9 mouse cellular contexts compared by ENCODE assay signal in the genomic region with DNA sequence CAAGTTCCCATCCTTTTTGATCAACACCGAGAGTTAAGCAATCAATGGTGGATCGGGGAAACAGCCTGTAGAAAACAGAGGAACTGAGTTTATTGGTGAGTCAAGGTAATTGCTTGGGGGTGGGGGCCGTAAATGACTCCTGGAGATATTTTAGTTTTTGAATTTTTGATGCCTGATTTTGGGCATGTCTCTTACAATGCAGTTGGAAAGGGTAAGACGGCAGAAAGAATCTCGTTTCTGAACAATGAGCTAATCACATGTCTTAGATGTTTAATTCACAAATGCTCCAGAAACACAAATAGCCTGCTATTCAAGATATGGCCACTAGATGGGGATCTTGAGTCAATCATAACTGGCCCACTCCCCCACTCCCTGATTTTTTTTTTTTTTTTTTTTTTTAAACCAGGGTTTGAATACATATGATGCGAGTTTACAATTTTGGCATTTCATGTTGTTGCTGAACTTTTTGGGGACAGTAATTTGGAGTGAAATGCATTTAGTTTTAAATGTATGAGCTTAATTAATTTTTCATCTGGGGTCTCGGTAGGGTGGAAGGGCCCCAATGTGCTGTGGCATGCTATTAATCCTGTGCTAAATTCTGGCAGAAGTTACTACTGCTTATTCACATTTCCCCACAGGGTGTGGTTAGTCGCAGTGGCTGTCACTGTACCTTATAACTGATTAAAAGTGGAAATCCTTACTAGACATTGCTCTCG. TPM values are rescaled to one million over a fixed set of nuclear protein-coding genes. Genes with fewer than 3 reads are reported as not detected.
DNase-seq lines count a peak whose midpoint lies in the region; ATAC-seq lines count a peak whose summit lies in the region.
"Had no signal": no experiment of that assay in that cellular context is flagged by ENCODE, and none has a peak within 500 bp of the region (broad histone marks: within the 10 kb centered on the region; RNA-seq: fewer than 3 reads in every experiment).

No protein-coding gene starts in this region.

- H3K4me3 ChIP-seq in heart, embryonic 11.5 days (ENCODE audit: low read depth, low read length) = no peak overlapping the region
- peak overlapping the region; percentile 22 for H3K4me3 ChIP-seq in kidney, embryonic 16.5 days (ENCODE audit: low read length)
- H3K4me3 ChIP-seq in stomach, embryonic 15.5 days (replicated peaks) = no peak overlapping the region

- 40% methylated on average over 9 of the region's 9 CpGs for WGBS in heart, embryonic 11.5 days (ENCODE audit: insufficient replicate concordance)
- 21% methylated on average over 9 of the region's 9 CpGs for WGBS in kidney, embryonic 16.5 days
- WGBS in stomach, embryonic 15.5 days = 28% methylated on average over 9 of the region's 9 CpGs

- no peak for ATAC-seq in heart, embryonic 11.5 days (replicated peaks; ENCODE audit: insufficient number of reproducible peaks, low FRiP score, low TSS enrichment)
- no peak for ATAC-seq in kidney, embryonic 16.5 days (ENCODE audit: low FRiP score, low TSS enrichment)
- ATAC-seq in stomach, embryonic 15.5 days (ENCODE audit: insufficient read depth, low FRiP score, low read depth) = no peak

- no peaks in the 10 kb centered on the region for H3K9me3 ChIP-seq in heart, embryonic 11.5 days (replicated peaks; ENCODE audit: control insufficient read depth, low read length)
- no peaks in the 10 kb centered on the region for H3K9me3 ChIP-seq in kidney, embryonic 16.5 days (ENCODE audit: low read length)
- H3K9me3 ChIP-seq in stomach, embryonic 15.5 days = no peaks in the 10 kb centered on the region

- DNase-seq in adrenal gland, postnatal 10 days = peak; percentile 69
- DNase-seq in adrenal gland, adult 8-10 months = no peak
- peak; percentile 3 for DNase-seq in A20 (ENCODE audit: low read depth, low spot score)
- peak; percentile 88 for DNase-seq in cerebellum, adult 9-10 months
- peak; percentile 83 for DNase-seq in lung, postnatal 10 days

- H3K4me1 ChIP-seq in heart, embryonic 11.5 days (ENCODE audit: control insufficient read depth, insufficient read depth, low read length) = peaks cover 6% of the 10 kb centered on the region; the same call in 1 of the 2 replicates
- peaks cover 23% of the 10 kb centered on the region for H3K4me1 ChIP-seq in kidney, embryonic 16.5 days (ENCODE audit: insufficient read depth, low read length)
- 0 out of 2 replicates have a peak, but pooled peaks cover 4% of the 10 kb centered on the region for H3K4me1 ChIP-seq in stomach, embryonic 15.5 days

- no peaks in the 10 kb centered on the region for H3K27me3 ChIP-seq in heart, embryonic 11.5 days (ENCODE audit: control insufficient read depth, insufficient read depth, low read length)
- H3K27me3 ChIP-seq in kidney, embryonic 16.5 days (ENCODE audit: insufficient read depth, low read length) = no peaks in the 10 kb centered on the region
- no peaks in the 10 kb centered on the region for H3K27me3 ChIP-seq in stomach, embryonic 15.5 days (replicated peaks)

- H3K4me2 ChIP-seq in heart, embryonic 11.5 days = peak overlapping the region; percentile 4; the same call in 1 of the 2 replicates
- peak overlapping the region; percentile 54 for H3K4me2 ChIP-seq in kidney, embryonic 16.5 days (replicated peaks; ENCODE audit: low read depth, low read length)
- H3K4me2 ChIP-seq in stomach, embryonic 15.5 days = peak overlapping the region; percentile 38

- H3K27ac ChIP-seq in heart, embryonic 11.5 days (ENCODE audit: low read depth, low read length) = no peak overlapping the region
- H3K27ac ChIP-seq in kidney, embryonic 16.5 days (ENCODE audit: low read length) = peak overlapping the region; percentile 43
- H3K27ac ChIP-seq in stomach, embryonic 15.5 days = 0 out of 2 replicates have a peak overlapping the region, but pooled peaks have one; percentile 21

- H3K9ac ChIP-seq in heart, embryonic 11.5 days (ENCODE audit: low read depth, low read length) = no peak overlapping the region
- H3K9ac ChIP-seq in kidney, embryonic 16.5 days (replicated peaks; ENCODE audit: low read length) = peak overlapping the region; percentile 48
- no peak overlapping the region for H3K9ac ChIP-seq in stomach, embryonic 15.5 days

- no peaks in the 10 kb centered on the region for H3K36me3 ChIP-seq in heart, embryonic 11.5 days (ENCODE audit: control insufficient read depth, insufficient read depth, low read length)
- no peaks in the 10 kb centered on the region for H3K36me3 ChIP-seq in kidney, embryonic 16.5 days (ENCODE audit: insufficient read depth, low read length)
- H3K36me3 ChIP-seq in stomach, embryonic 15.5 days = no peaks in the 10 kb centered on the region

RNA-seq across cellular contexts. Expression of gene 9330182O14Rik, which starts 32.6 kb away (rescaled TPM):
- under 1 TPM in 1 of 2 experiments, not detected in 1; 0.27 TPM for total RNA-seq in adrenal gland, postnatal 10 days (2021)
- total RNA-seq in adrenal gland, adult 8-10 months (2022) = under 1 TPM in 1 of 4 experiments, not detected in 3; 0.35 TPM
- polyA plus RNA-seq in heart, embryonic 11.5 days (2014; fragmentation: Nextera tagmentation; extraction: Ambion mirVana) = not detected in 2 replicates
- polyA plus RNA-seq in kidney, embryonic 16.5 days (2015; fragmentation: Nextera tagmentation; extraction: Ambion mirVana) = not detected in 2 replicates
- not detected in 2 replicates for polyA plus RNA-seq in stomach, embryonic 15.5 days (2015; fragmentation: Nextera tagmentation; extraction: Ambion mirVana)
- total RNA-seq: layer of hippocampus, postnatal 36 days had no signal

Comparison
In these comparisons a context has a peak if more than half of its experiments do, and no peak if none do; other contexts are left out.
1. H3K4me2 ChIP-seq: peak in every context shown above with its lines; median percentile 54 in kidney, embryonic 16.5 days; 38 in stomach, embryonic 15.5 days; 4 in heart, embryonic 11.5 days.